Mouse (Mus musculus): ENCODE results near the gene Tm9sf1.

- TF ChIP-seq POLR2A (IDR thresholded peaks at IDR 0.05; ENCODE audit: borderline replicate concordance, low read depth, low read length) (no peak), CTCF (IDR thresholded peaks at IDR 0.05; ENCODE audit: low read depth, low read length) (no peak)
These were observed 769 bp upstream of the Tm9sf1 start for GRCm38 (mm10) chr14:55644261-55644888.
